Mouse (Mus musculus) kidney, embryonic 16.5 days (tissue): ENCODE data around the gene Tbxas1. TPM values are rescaled to one million over a fixed set of nuclear protein-coding genes. Genes with fewer than 3 reads are reported as not detected.

Experiments used
- ATAC-seq: fragments of 200-750 bp; cut with Nextera tagmentation; 2 replicates; pipeline ENCODE4 v1.8.0; 2017; ENCODE audit warnings: moderate TSS enrichment; ENCODE audit not compliant: low FRiP score, low TSS enrichment
- H3K27ac ChIP-seq: fragments of 300-500 bp; sonication (generic); 2 replicates; pipeline ENCODE4 v1.5.1; 2014; ENCODE audit warnings: low read length
- H3K27me3 ChIP-seq: fragments of 300-500 bp; sonication (generic); 2 replicates; pipeline ENCODE4 v1.6.1; 2014; ENCODE audit warnings: low read length, control low read depth, mixed read lengths; ENCODE audit not compliant: insufficient read depth
- H3K36me3 ChIP-seq: fragments of 300-500 bp; sonication (generic); 2 replicates; pipeline ENCODE4 v1.6.1; 2014; ENCODE audit warnings: low read length, control low read depth, mixed read lengths; ENCODE audit not compliant: insufficient read depth
- H3K4me1 ChIP-seq: fragments of 300-500 bp; sonication (generic); 2 replicates; pipeline ENCODE4 v1.6.1; 2014; ENCODE audit warnings: low read length, control low read depth, mixed read lengths; ENCODE audit not compliant: insufficient read depth
- H3K4me2 ChIP-seq: fragments of 300-500 bp; sonication (generic); replicated peaks from 2 replicates; pipeline ENCODE4 v1.6.1; 2014; ENCODE audit warnings: low read depth, low read length
- H3K4me3 ChIP-seq: fragments of 300-500 bp; sonication (generic); 2 replicates; pipeline ENCODE4 v1.5.1; 2014; ENCODE audit warnings: mild to moderate bottlenecking, low read length
- H3K9ac ChIP-seq: fragments of 300-500 bp; sonication (generic); replicated peaks from 2 replicates; pipeline ENCODE4 v1.6.1; 2014; ENCODE audit warnings: low read length
- H3K9me3 ChIP-seq: fragments of 300-500 bp; sonication (generic); 2 replicates; pipeline ENCODE4 v1.6.1; 2016; ENCODE audit warnings: low read length, control low read depth
- WGBS: fragments of 180-500 bp; shearing (Covaris S2); extraction: QIAGEN DNeasy Blood & Tissue Kit; methylation state at CpG from one replicate; pipeline ENCODE4 v1.1.7; 2014; 5-methylcytosine and 5-hydroxymethylcytosine counted together
- polyA plus RNA-seq: library from polyadenylated mRNA; unstranded; fragments of >200 nt; fragmentation: Nextera tagmentation; extraction: Ambion mirVana; gene quantifications from 2 replicates; pipeline ENCODE4 v1.2.1, GENCODE M21; 2015

Tbxas1 gene
- polyA plus RNA-seq, 1 experiment from 2014 or later, result 9.2 TPM

GRCm38 (mm10) chr6:38923450-38923849, 48.2 kb downstream of the Tbxas1 start:
- H3K27me3 ChIP-seq, result no peaks in the 10 kb centered on the region
- H3K9me3 ChIP-seq, result no peaks in the 10 kb centered on the region
- 91% methylated on average over 4 of the region's 4 CpGs for WGBS
- H3K27ac ChIP-seq, result no peak overlapping the region
- no peaks in the 10 kb centered on the region for H3K36me3 ChIP-seq
- no peak for ATAC-seq
- peaks cover 32% of the 10 kb centered on the region for H3K4me1 ChIP-seq
- H3K4me3 ChIP-seq, result no peak overlapping the region
- no peak overlapping the region for H3K9ac ChIP-seq
- H3K4me2 ChIP-seq, result no peak overlapping the region

GRCm38 (mm10) chr6:38923870-38924817, 48.9 kb downstream of the Tbxas1 start:
- 89% methylated on average over 18 of the region's 18 CpGs for WGBS
- no peaks in the 10 kb centered on the region for H3K9me3 ChIP-seq
- ATAC-seq, result no peak
- H3K36me3 ChIP-seq, result no peaks in the 10 kb centered on the region
- no peak overlapping the region; the same call in 1 of the 2 replicates for H3K27ac ChIP-seq
- H3K27me3 ChIP-seq, result no peaks in the 10 kb centered on the region
- no peak overlapping the region for H3K4me2 ChIP-seq
- H3K9ac ChIP-seq, result no peak overlapping the region
- no peak overlapping the region for H3K4me3 ChIP-seq
- H3K4me1 ChIP-seq, result peaks cover 30% of the 10 kb centered on the region

- Histone ChIP-seq H3K36me3 (no peaks in the 10 kb centered on the region), H3K9me3 (no peaks in the 10 kb centered on the region), H3K4me1 (peaks cover 20% of the 10 kb centered on the region), H3K4me3 (no peak overlapping the region), H3K9ac (no peak overlapping the region), H3K4me2 (peak overlapping the region; percentile 36), H3K27ac (no peak overlapping the region), H3K27me3 (no peaks in the 10 kb centered on the region)
- 64% methylated on average over 7 of the region's 7 CpGs for WGBS
- ATAC-seq, result no peak
These were observed 50.5 kb downstream of the Tbxas1 start for GRCm38 (mm10) chr6:38925719-38926118.

- H3K9ac ChIP-seq, result no peak overlapping the region; the same call in 1 of the 2 replicates
- no peaks in the 10 kb centered on the region for H3K27me3 ChIP-seq
- H3K27ac ChIP-seq, result no peak overlapping the region
- peaks cover 15% of the 10 kb centered on the region for H3K4me1 ChIP-seq
- H3K36me3 ChIP-seq, result no peaks in the 10 kb centered on the region
- H3K9me3 ChIP-seq, result peaks cover under 1% of the 10 kb centered on the region; the same call in 1 of the 2 replicates
- ATAC-seq, result peak; percentile 46; the same call in 1 of the 2 replicates
- H3K4me2 ChIP-seq, result peak overlapping the region; percentile 36
- 59% methylated on average over 28 of the region's 28 CpGs for WGBS
- peak overlapping the region; percentile 9 for H3K4me3 ChIP-seq
These were observed 51.1 kb downstream of the Tbxas1 start for GRCm38 (mm10) chr6:38926135-38926962.

- Histone ChIP-seq H3K36me3 (no peaks in the 10 kb centered on the region), H3K4me1 (peaks cover 12% of the 10 kb centered on the region; the same call in 1 of the 2 replicates), H3K9ac (no peak overlapping the region; the same call in 1 of the 2 replicates), H3K27me3 (no peaks in the 10 kb centered on the region), H3K4me2 (peak overlapping the region; percentile 36; the same call in 1 of the 2 replicates), H3K9me3 (peaks cover 4% of the 10 kb centered on the region; the same call in 1 of the 2 replicates), H3K27ac (no peak overlapping the region), H3K4me3 (no peak overlapping the region)
- ATAC-seq, result no peak
- WGBS, result 24% methylated on average over 13 of the region's 13 CpGs
These were observed 51.8 kb downstream of the Tbxas1 start for GRCm38 (mm10) chr6:38926963-38927361.

- peaks cover 12% of the 10 kb centered on the region; the same call in 1 of the 2 replicates for H3K4me1 ChIP-seq
- no peaks in the 10 kb centered on the region for H3K27me3 ChIP-seq
- WGBS, result 49% methylated on average over 3 of the region's 3 CpGs
- H3K9me3 ChIP-seq, result peaks cover 9% of the 10 kb centered on the region; the same call in 1 of the 2 replicates
- H3K4me2 ChIP-seq, result no peak overlapping the region
- no peaks in the 10 kb centered on the region for H3K36me3 ChIP-seq
- ATAC-seq, result no peak
- H3K4me3 ChIP-seq, result no peak overlapping the region
- H3K27ac ChIP-seq, result no peak overlapping the region
- no peak overlapping the region for H3K9ac ChIP-seq
These were observed 53.3 kb downstream of the Tbxas1 start for GRCm38 (mm10) chr6:38928489-38928888.

- Histone ChIP-seq H3K36me3 (no peaks in the 10 kb centered on the region), H3K9me3 (peaks cover 9% of the 10 kb centered on the region; the same call in 1 of the 2 replicates), H3K4me2 (no peak overlapping the region), H3K4me3 (no peak overlapping the region), H3K9ac (no peak overlapping the region), H3K4me1 (no peaks in the 10 kb centered on the region), H3K27ac (no peak overlapping the region), H3K27me3 (no peaks in the 10 kb centered on the region)
- 63% methylated on average over 2 of the region's 2 CpGs for WGBS
- no peak for ATAC-seq
These were observed 60.8 kb downstream of the Tbxas1 start for GRCm38 (mm10) chr6:38936009-38936408.

GRCm38 (mm10) chr6:38938421-38938820, 63.2 kb downstream of the Tbxas1 start:
- Histone ChIP-seq H3K4me2 (no peak overlapping the region), H3K36me3 (no peaks in the 10 kb centered on the region), H3K4me1 (no peaks in the 10 kb centered on the region), H3K27ac (no peak overlapping the region), H3K4me3 (no peak overlapping the region), H3K9ac (no peak overlapping the region), H3K27me3 (no peaks in the 10 kb centered on the region), H3K9me3 (peaks cover 5% of the 10 kb centered on the region)
- 58% methylated on average over 6 of the region's 6 CpGs for WGBS
- no peak for ATAC-seq

GRCm38 (mm10) chr6:38939096-38939495, 63.9 kb downstream of the Tbxas1 start:
- Histone ChIP-seq H3K4me2 (no peak overlapping the region), H3K9ac (no peak overlapping the region), H3K4me3 (no peak overlapping the region), H3K27me3 (no peaks in the 10 kb centered on the region), H3K9me3 (peaks cover 7% of the 10 kb centered on the region), H3K27ac (no peak overlapping the region), H3K4me1 (no peaks in the 10 kb centered on the region), H3K36me3 (no peaks in the 10 kb centered on the region)
- 83% methylated on average over 4 of the region's 4 CpGs for WGBS
- ATAC-seq, result no peak
